Mouse (Mus musculus): ENCODE measurements around the gene Morn2.

DNA sequence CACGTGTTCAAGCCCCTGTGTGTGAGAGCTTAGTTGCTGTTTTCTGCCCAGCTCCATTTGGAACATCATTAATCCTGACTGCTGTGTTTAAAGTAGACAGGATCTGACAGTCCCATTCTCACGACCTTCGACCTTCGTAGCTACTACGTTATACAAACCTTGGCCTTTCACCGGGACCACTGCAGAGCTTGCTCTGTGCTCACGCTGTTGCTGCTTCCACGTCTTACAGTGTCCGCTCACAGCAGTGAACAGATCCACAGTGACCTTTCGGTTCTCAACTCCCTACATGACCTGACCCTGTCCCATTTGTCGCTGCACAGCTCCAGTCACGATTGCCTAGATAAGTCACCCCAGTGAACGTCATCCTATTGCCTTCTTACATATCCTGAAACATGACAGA lies 46.9 kb upstream of the Morn2 start:
- TF ChIP-seq POLR2A (IDR thresholded peaks at IDR 0.05; ENCODE audit: extremely low read depth, insufficient read depth, low read length) (no peak), CTCF (IDR thresholded peaks at IDR 0.05; ENCODE audit: low read depth, low read length) (no peak)
